Mouse (Mus musculus) hindbrain, embryonic 14.5 days (tissue): Measurements from ENCODE around the gene Armc7. TPM values are rescaled to one million over a fixed set of nuclear protein-coding genes. Genes with fewer than 3 reads are reported as not detected.
"Not testable (repeated sequence)": the region's sequence is repeated elsewhere in the genome, so short reads cannot be mapped to it uniquely, and the experiment has no call there.

ENCODE experiments used
- ATAC-seq: fragments of 200-750 bp; cut with Nextera tagmentation; 2 replicates; pipeline ENCODE4 v1.8.0; 2017; ENCODE audit warnings: moderate number of reproducible peaks, mild to moderate bottlenecking, moderate TSS enrichment, moderate library complexity; ENCODE audit not compliant: low FRiP score
- DNase-seq: peaks from one replicate; pipeline ENCODE4 v3.0.0-alpha.2; 2015; ENCODE audit warnings: low spot score
- H3K27ac ChIP-seq: fragments of 300-500 bp; sonication (generic); 2 replicates; pipeline ENCODE4 v1.5.1; 2014; ENCODE audit warnings: mild to moderate bottlenecking, moderate library complexity
- H3K27me3 ChIP-seq: fragments of 300-500 bp; sonication (generic); 2 replicates; pipeline ENCODE4 v1.6.1; 2014; ENCODE audit warnings: mild to moderate bottlenecking, low read length, mixed read lengths; ENCODE audit not compliant: control insufficient read depth, insufficient read depth
- H3K36me3 ChIP-seq: fragments of 300-500 bp; sonication (generic); replicated peaks from 2 replicates; pipeline ENCODE4 v1.6.1; 2014; ENCODE audit not compliant: control insufficient read depth, insufficient read depth
- H3K4me1 ChIP-seq: fragments of 300-500 bp; sonication (generic); replicated peaks from 2 replicates; pipeline ENCODE4 v1.6.1; 2014; ENCODE audit warnings: antibody characterized with exemption, low read length, mixed read lengths; ENCODE audit not compliant: control insufficient read depth, insufficient read depth
- H3K4me2 ChIP-seq: fragments of 300-500 bp; sonication (generic); replicated peaks from 2 replicates; pipeline ENCODE4 v1.6.1; 2014; ENCODE audit warnings: mild to moderate bottlenecking, moderate library complexity
- H3K4me3 ChIP-seq: fragments of 300-500 bp; sonication (generic); replicated peaks from 2 replicates; pipeline ENCODE4 v1.5.1; 2014; ENCODE audit warnings: mild to moderate bottlenecking, low read length
- H3K9ac ChIP-seq: fragments of 300-500 bp; sonication (generic); 2 replicates; pipeline ENCODE4 v1.6.1; 2014
- H3K9me3 ChIP-seq: fragments of 300-500 bp; sonication (generic); 2 replicates; pipeline ENCODE4 v1.6.1; 2016; ENCODE audit warnings: low read length; ENCODE audit not compliant: control insufficient read depth
- WGBS: fragments of 180-500 bp; shearing (Covaris S2); extraction: QIAGEN DNeasy Blood & Tissue Kit; methylation state at CpG from one replicate; pipeline ENCODE4 v1.1.7; 2014; 5-methylcytosine and 5-hydroxymethylcytosine counted together
- polyA plus RNA-seq: library from polyadenylated mRNA; unstranded; fragments of >200 nt; fragmentation: Nextera tagmentation; extraction: Ambion mirVana; gene quantifications from 2 replicates; pipeline ENCODE4 v1.2.1, GENCODE M21; 2014

Gene Armc7
- polyA plus RNA-seq, 1 experiment from 2014 or later: 14.2 TPM

DNA sequence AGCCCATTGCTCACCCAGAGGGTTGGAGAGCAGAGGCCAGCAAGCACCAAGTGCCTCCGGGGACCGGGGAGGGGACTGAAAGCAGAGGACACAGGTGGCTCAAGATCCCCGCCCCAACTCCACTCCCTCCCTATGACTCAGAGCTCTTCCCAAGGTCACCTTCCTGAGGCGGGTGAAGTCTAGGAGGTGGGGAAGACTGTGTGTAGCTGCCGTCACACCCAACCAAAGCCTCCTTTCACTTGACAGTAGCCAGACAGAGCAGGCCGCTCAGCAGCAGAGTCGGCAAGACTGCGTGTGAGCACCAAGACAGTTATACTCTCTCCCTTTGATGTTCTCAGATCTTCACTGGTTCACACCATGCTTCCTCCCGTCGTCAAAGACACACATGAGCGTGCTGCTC is 12.1 kb upstream of the Armc7 start:
- H3K4me1 ChIP-seq: no peaks in the 10 kb centered on the region
- 77% methylated on average over 11 of the region's 11 CpGs for WGBS
- H3K9me3 ChIP-seq: no peaks in the 10 kb centered on the region
- ATAC-seq (no peak), DNase-seq (no peak)
- H3K9ac ChIP-seq: no peak overlapping the region
- H3K27ac ChIP-seq: no peak overlapping the region
- no peaks in the 10 kb centered on the region for H3K36me3 ChIP-seq
- no peak overlapping the region for H3K4me2 ChIP-seq
- no peak overlapping the region for H3K4me3 ChIP-seq
- H3K27me3 ChIP-seq: no peaks in the 10 kb centered on the region

DNA sequence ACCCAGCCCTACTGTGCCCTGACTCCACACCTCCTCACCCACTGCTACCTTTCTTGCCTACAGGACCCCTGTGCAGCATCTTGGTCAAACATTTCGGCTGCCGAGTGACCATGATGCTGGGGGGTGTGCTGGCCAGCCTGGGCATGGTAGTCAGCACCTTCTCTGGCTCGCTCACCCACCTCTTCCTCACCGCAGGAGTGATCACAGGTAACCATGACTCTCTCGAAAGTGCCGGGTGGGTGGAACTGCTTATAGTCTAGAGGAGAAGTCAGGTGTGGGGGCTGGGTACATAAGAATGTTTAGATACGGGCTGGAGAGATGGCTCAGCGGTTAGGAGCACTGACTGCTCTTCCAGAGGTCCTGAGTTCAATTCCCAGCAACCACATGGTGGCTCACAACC is 10.6 kb upstream of the Armc7 start:
- H3K36me3 ChIP-seq: no peaks in the 10 kb centered on the region
- 89% methylated on average over 8 of the region's 8 CpGs for WGBS
- H3K9ac ChIP-seq: no peak overlapping the region
- H3K27me3 ChIP-seq: no peaks in the 10 kb centered on the region
- H3K4me2 ChIP-seq: no peak overlapping the region
- H3K4me1 ChIP-seq: no peaks in the 10 kb centered on the region
- DNase-seq (no peak), ATAC-seq (no peak)
- no peak overlapping the region for H3K4me3 ChIP-seq
- H3K27ac ChIP-seq: no peak overlapping the region
- H3K9me3 ChIP-seq: no peaks in the 10 kb centered on the region

- no peaks in the 10 kb centered on the region for H3K4me1 ChIP-seq
- H3K27me3 ChIP-seq: no peaks in the 10 kb centered on the region
- WGBS: 46% methylated on average over 4 of the region's 4 CpGs
- H3K9me3 ChIP-seq: no peaks in the 10 kb centered on the region
- no peak overlapping the region for H3K27ac ChIP-seq
- ATAC-seq (no peak), DNase-seq (no peak)
- no peaks in the 10 kb centered on the region for H3K36me3 ChIP-seq
- no peak overlapping the region for H3K4me3 ChIP-seq
- H3K4me2 ChIP-seq: no peak overlapping the region
- H3K9ac ChIP-seq: no peak overlapping the region
Observed at GRCm38 (mm10) chr11:115467217-115467618, 8.2 kb upstream of the Armc7 start.

- H3K27me3 ChIP-seq: no peaks in the 10 kb centered on the region
- 84% methylated on average over 7 of the region's 7 CpGs for WGBS
- H3K27ac ChIP-seq: no peak overlapping the region
- peaks cover 25% of the 10 kb centered on the region for H3K4me1 ChIP-seq
- no peak overlapping the region for H3K9ac ChIP-seq
- no peaks in the 10 kb centered on the region for H3K36me3 ChIP-seq
- no peak overlapping the region for H3K4me3 ChIP-seq
- H3K4me2 ChIP-seq: no peak overlapping the region
- DNase-seq (no peak), ATAC-seq (no peak)
- H3K9me3 ChIP-seq: no peaks in the 10 kb centered on the region
Observed at GRCm38 (mm10) chr11:115472183-115472582, 3.3 kb upstream of the Armc7 start.

DNA sequence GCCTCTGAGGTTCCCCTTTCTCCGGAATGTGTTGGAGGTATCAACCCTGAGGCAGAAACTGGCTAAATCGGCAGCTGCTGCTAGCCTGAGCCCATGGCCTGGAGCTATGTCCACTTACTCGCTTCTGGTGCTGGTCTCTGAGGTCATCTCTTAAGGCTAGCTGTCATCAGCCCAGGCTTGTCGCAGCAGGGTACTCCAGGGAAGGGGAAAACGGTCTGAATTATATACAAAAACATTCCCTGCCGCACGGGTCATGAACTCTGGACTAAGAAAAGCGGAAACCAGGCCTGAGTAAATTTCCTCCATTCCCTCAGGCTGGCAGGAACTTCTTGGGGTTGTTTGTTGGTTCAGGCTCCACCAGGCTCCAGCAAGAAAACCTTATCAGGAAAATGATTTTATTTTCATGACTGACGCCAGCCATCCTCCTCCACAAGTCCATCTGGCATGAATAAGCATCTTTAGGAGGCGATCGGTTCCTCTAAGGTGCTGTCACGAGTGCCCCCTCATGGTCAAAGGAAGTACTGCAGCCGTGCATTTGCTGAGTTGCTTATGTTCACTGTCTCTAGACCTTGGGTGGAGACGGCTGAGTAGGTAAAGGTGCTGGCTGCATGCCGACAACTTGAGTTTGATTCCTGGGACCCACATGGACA is 1.7 kb upstream of the Armc7 start:
- DNase-seq (peak; percentile 98), ATAC-seq (peak; percentile 13; the same call in 1 of the 2 replicates)
- 20% methylated on average over 15 of the region's 15 CpGs for whole genome bisulfite sequencing
- H3K9me3 ChIP-seq: no peaks in the 10 kb centered on the region
- no peaks in the 10 kb centered on the region for H3K27me3 ChIP-seq
- H3K36me3 ChIP-seq: no peaks in the 10 kb centered on the region
- peak overlapping the region; percentile 26; the same call in 1 of the 2 replicates for H3K27ac ChIP-seq
- no peak overlapping the region for H3K9ac ChIP-seq
- no peak overlapping the region for H3K4me3 ChIP-seq
- peaks cover 28% of the 10 kb centered on the region for H3K4me1 ChIP-seq
- peak overlapping the region; percentile 23 for H3K4me2 ChIP-seq

GRCm38 (mm10) chr11:115475758-115476237 is 331 bp downstream of the Armc7 start:
- H3K27ac ChIP-seq: peak overlapping the region; percentile 89
- WGBS: 2% methylated on average over 28 of the region's 28 CpGs
- H3K4me3 ChIP-seq: peak overlapping the region; percentile 88
- DNase-seq: no peak
- no peaks in the 10 kb centered on the region for H3K9me3 ChIP-seq
- H3K36me3 ChIP-seq: peaks cover 4% of the 10 kb centered on the region; the same call in 1 of the 2 replicates
- peaks cover 28% of the 10 kb centered on the region for H3K4me1 ChIP-seq
- H3K9ac ChIP-seq: peak overlapping the region; percentile 82
- H3K4me2 ChIP-seq: peak overlapping the region; percentile 97
- no peaks in the 10 kb centered on the region for H3K27me3 ChIP-seq
- ATAC-seq: 0 out of 2 replicates have a peak, but pooled peaks have one; percentile 6

GRCm38 (mm10) chr11:115476630-115477029 is 1.2 kb downstream of the Armc7 start:
- not testable (repeated sequence) for H3K9me3 ChIP-seq, H3K27ac ChIP-seq, H3K27me3 ChIP-seq, H3K36me3 ChIP-seq, DNase-seq, ATAC-seq
- Histone ChIP-seq H3K4me3 (peak overlapping the region; percentile 88), H3K4me1 (peaks cover 28% of the 10 kb centered on the region), H3K9ac (0 out of 2 replicates have a peak overlapping the region, but pooled peaks have one; percentile 82), H3K4me2 (peak overlapping the region; percentile 97)
- WGBS: 87% methylated on average over 4 of the region's 4 CpGs

DNA sequence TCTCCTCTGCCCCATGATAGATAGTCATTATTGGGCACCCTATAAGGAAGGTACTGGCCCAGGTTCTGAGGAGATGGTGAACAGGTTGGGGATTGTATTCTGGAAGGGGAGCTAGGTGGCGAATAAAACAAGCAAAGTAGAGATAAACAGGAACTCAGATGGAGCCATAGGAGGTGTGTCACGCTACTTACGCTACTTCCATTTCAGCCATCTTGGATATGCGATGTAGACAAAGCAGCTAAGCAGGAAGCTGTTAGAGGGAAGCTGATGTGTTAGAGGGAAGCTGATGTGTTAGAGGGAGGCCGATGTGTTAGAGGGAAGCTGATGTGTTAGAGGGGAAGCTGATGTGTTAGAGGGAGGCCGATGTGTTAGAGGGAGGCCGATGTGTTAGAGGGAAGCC is 1.9 kb downstream of the Armc7 start:
- not testable (repeated sequence) for H3K27ac ChIP-seq, ATAC-seq, H3K9me3 ChIP-seq, H3K9ac ChIP-seq, H3K4me3 ChIP-seq, DNase-seq, H3K27me3 ChIP-seq
- H3K4me2 ChIP-seq: peak overlapping the region; percentile 97; the same call in 1 of the 2 replicates
- peaks cover 11% of the 10 kb centered on the region; the same call in 1 of the 2 replicates for H3K36me3 ChIP-seq
- peaks cover 28% of the 10 kb centered on the region for H3K4me1 ChIP-seq
- 90% methylated on average over 7 of the region's 7 CpGs for WGBS

DNA sequence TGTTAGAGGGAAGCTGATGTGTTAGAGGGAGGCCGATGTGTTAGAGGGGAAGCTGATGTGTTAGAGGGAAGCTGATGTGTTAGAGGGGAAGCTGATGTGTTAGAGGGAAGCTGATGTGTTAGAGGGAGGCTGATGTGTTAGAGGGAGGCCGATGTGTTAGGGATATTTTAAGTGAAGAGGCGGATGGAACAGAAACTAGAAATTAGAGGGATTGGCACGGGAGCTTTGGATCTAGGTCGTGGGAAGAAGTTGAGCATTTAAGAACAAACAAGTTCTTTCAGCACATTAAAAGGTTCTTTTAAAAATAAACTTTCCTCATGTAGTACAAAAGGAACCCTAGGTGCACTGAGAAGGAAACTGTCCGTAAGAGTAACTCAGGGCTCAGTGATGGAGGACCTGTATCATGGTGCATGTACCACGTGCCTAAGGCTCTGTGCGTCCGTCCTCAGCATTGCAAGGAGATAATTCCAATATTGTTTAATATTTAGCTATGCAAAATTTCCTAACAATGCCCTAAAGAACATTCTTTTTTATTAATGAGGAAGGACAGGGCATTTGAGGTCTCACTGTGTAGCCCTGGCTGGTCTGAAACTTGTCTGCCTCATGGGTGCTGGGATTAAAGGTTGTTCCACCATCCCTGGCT is 3.0 kb downstream of the Armc7 start:
- H3K27me3 ChIP-seq: no peaks in the 10 kb centered on the region

More for the DNA sequence above, 3.0 kb downstream of the Armc7 start:
- Histone ChIP-seq H3K4me3 (no peak overlapping the region), H3K4me1 (peaks cover 28% of the 10 kb centered on the region), H3K36me3 (peaks cover 11% of the 10 kb centered on the region; the same call in 1 of the 2 replicates), H3K27ac (no peak overlapping the region), H3K4me2 (no peak overlapping the region), H3K9me3 (no peaks in the 10 kb centered on the region), H3K9ac (no peak overlapping the region)
- no peak for DNase-seq
- WGBS: 89% methylated on average over 9 of the region's 9 CpGs
- no peak for ATAC-seq
